Mouse (Mus musculus) layer of hippocampus, adult 2 months (tissue): ENCODE measurements at regions not wholly inside any gene's neighbourhood (a gene's known extent, or its start where the extent isn't known, plus 50 kb on each side); places are given as distances from the start of the nearest gene placed in this dataset.
A peak's percentile ranks its signal among the peaks of the same experiment; 100 is the strongest.

Experiments used
- DNase-seq, 2 experiments: peaks; one replicate each; pipeline ENCODE4 v3.0.0; 2022; ENCODE audit warnings: low spot score in 2 of 2
- H3K27ac ChIP-seq: fragments of 200-600 bp; 2 replicates; pipeline ENCODE4 v1.8.1; 2022
- H3K4me3 ChIP-seq: fragments of 200-600 bp; 2 replicates; pipeline ENCODE4 v1.8.1; 2022; ENCODE audit warnings: mild to moderate bottlenecking
- CTCF ChIP-seq: fragments of 200-600 bp; conservative IDR thresholded peaks from 2 replicates; pipeline ENCODE4 v1.8.1; 2022; ENCODE audit warnings: antibody characterized with exemption, mild to moderate bottlenecking, moderate library complexity

- Histone ChIP-seq H3K27ac (no peak overlapping the region), H3K4me3 (no peak overlapping the region)
- no peak for TF ChIP-seq CTCF
- DNase-seq, result no peak
These were observed 236.2 kb downstream of the Hace1 start for GRCm38 (mm10) chr10:45813804-45814203.

GRCm38 (mm10) chr10:45816679-45817078, 239.1 kb downstream of the Hace1 start:
- DNase-seq, result no peak
- Histone ChIP-seq H3K27ac (no peak overlapping the region), H3K4me3 (no peak overlapping the region)
- no peak for TF ChIP-seq CTCF

- Histone ChIP-seq H3K27ac (no peak overlapping the region), H3K4me3 (no peak overlapping the region)
- DNase-seq, result no peak
- no peak for TF ChIP-seq CTCF
These were observed 243.5 kb downstream of the Hace1 start for GRCm38 (mm10) chr10:45820986-45821655.

- Histone ChIP-seq H3K27ac (no peak overlapping the region), H3K4me3 (no peak overlapping the region)
- DNase-seq, result no peak
- TF ChIP-seq CTCF, result no peak
These were observed 244.6 kb downstream of the Hace1 start for GRCm38 (mm10) chr10:45822251-45822650.

GRCm38 (mm10) chr10:45823612-45824011, 246.0 kb downstream of the Hace1 start:
- H3K27ac ChIP-seq, result no peak overlapping the region
- DNase-seq, result no peak
- no peak for TF ChIP-seq CTCF
- no peak overlapping the region for H3K4me3 ChIP-seq

GRCm38 (mm10) chr10:45848654-45849053, 271.0 kb downstream of the Hace1 start:
- Histone ChIP-seq H3K4me3 (no peak overlapping the region), H3K27ac (no peak overlapping the region)
- no peak for DNase-seq
- no peak for TF ChIP-seq CTCF

- no peak for DNase-seq
- no peak overlapping the region for H3K4me3 ChIP-seq
- no peak for TF ChIP-seq CTCF
- H3K27ac ChIP-seq, result 0 out of 2 replicates have a peak overlapping the region, but pooled peaks have one; percentile 43
These were observed 272.2 kb downstream of the Hace1 start for GRCm38 (mm10) chr10:45849841-45850240.

- TF ChIP-seq CTCF, result no peak
- no peak for DNase-seq
These were observed 273.0 kb downstream of the Hace1 start for GRCm38 (mm10) chr10:45850625-45851024.

GRCm38 (mm10) chr10:45852688-45853087, 275.1 kb downstream of the Hace1 start:
- no peak overlapping the region for H3K4me3 ChIP-seq
- peak overlapping the region; percentile 36; the same call in 1 of the 2 replicates for H3K27ac ChIP-seq
- no peak for DNase-seq
- no peak for TF ChIP-seq CTCF

More at GRCm38 (mm10) chr10:45850625-45851024, 273.0 kb downstream of the Hace1 start:
- Histone ChIP-seq H3K27ac (peak overlapping the region; percentile 43; the same call in 1 of the 2 replicates), H3K4me3 (no peak overlapping the region)

GRCm38 (mm10) chr10:45855514-45855913, 277.9 kb downstream of the Hace1 start:
- no peak for TF ChIP-seq CTCF
- Histone ChIP-seq H3K4me3 (no peak overlapping the region), H3K27ac (no peak overlapping the region)
- DNase-seq, result no peak

- Histone ChIP-seq H3K27ac (no peak overlapping the region), H3K4me3 (no peak overlapping the region)
- no peak for TF ChIP-seq CTCF
- DNase-seq, result no peak
These were observed 281.5 kb downstream of the Hace1 start for GRCm38 (mm10) chr10:45859137-45859536.

- TF ChIP-seq CTCF, result no peak
- H3K27ac ChIP-seq, result no peak overlapping the region
- H3K4me3 ChIP-seq, result no peak overlapping the region
- no peak for DNase-seq
These were observed 282.3 kb downstream of the Hace1 start for GRCm38 (mm10) chr10:45859909-45860308.

GRCm38 (mm10) chr10:45860696-45861095, 283.1 kb downstream of the Hace1 start:
- H3K27ac ChIP-seq, result no peak overlapping the region; the same call in 1 of the 2 replicates
- no peak for DNase-seq
- H3K4me3 ChIP-seq, result no peak overlapping the region
- no peak for TF ChIP-seq CTCF

- no peak for TF ChIP-seq CTCF
- no peak for DNase-seq
- H3K4me3 ChIP-seq, result no peak overlapping the region
- H3K27ac ChIP-seq, result no peak overlapping the region
These were observed 288.2 kb downstream of the Hace1 start for GRCm38 (mm10) chr10:45865793-45866192.

GRCm38 (mm10) chr10:45866860-45867259, 289.2 kb downstream of the Hace1 start:
- H3K4me3 ChIP-seq, result no peak overlapping the region
- H3K27ac ChIP-seq, result no peak overlapping the region
- no peak for DNase-seq
- TF ChIP-seq CTCF, result no peak
